Mouse (Mus musculus) R1 (cell line): ENCODE data around the gene Bfsp2.

Source experiments
- DNase-seq: peaks from one replicate; pipeline ENCODE4 v3.0.0-alpha.2; 2018; ENCODE audit warnings: low read depth, low spot score

The Bfsp2 gene

GRCm38 (mm10) chr9:103486262-103486661, 6.0 kb upstream of the Bfsp2 start:
- no peak for DNase-seq

- DNase-seq = no peak
These were observed 5.4 kb upstream of the Bfsp2 start for GRCm38 (mm10) chr9:103485606-103486005.

GRCm38 (mm10) chr9:103480603-103481220, 492 bp upstream of the Bfsp2 start:
- DNase-seq = no peak

GRCm38 (mm10) chr9:103475414-103475813, 4.8 kb downstream of the Bfsp2 start:
- no peak for DNase-seq

- DNase-seq = no peak
These were observed 6.1 kb downstream of the Bfsp2 start for GRCm38 (mm10) chr9:103473915-103474688.

GRCm38 (mm10) chr9:103471784-103472183, 8.4 kb downstream of the Bfsp2 start:
- DNase-seq = peak; percentile 25

- peak; percentile 37 for DNase-seq
These were observed 10.7 kb downstream of the Bfsp2 start for GRCm38 (mm10) chr9:103469516-103469915.

- DNase-seq = no peak
These were observed 11.3 kb downstream of the Bfsp2 start for GRCm38 (mm10) chr9:103468911-103469310.

- DNase-seq = no peak
These were observed 14.5 kb downstream of the Bfsp2 start for GRCm38 (mm10) chr9:103465711-103466220.

GRCm38 (mm10) chr9:103465293-103465692, 14.9 kb downstream of the Bfsp2 start:
- DNase-seq = no peak

- no peak for DNase-seq
These were observed 16.4 kb downstream of the Bfsp2 start for GRCm38 (mm10) chr9:103463833-103464232.

- DNase-seq = no peak
These were observed 20.4 kb downstream of the Bfsp2 start for GRCm38 (mm10) chr9:103459839-103460238.

- DNase-seq = no peak
These were observed 20.9 kb downstream of the Bfsp2 start for GRCm38 (mm10) chr9:103459307-103459706.

- DNase-seq = no peak
These were observed 30.6 kb downstream of the Bfsp2 start for GRCm38 (mm10) chr9:103449651-103450050.

- no peak for DNase-seq
These were observed 31.1 kb downstream of the Bfsp2 start for GRCm38 (mm10) chr9:103449092-103449491.

GRCm38 (mm10) chr9:103444656-103445055, 35.6 kb downstream of the Bfsp2 start:
- DNase-seq = peak; percentile 60

- DNase-seq = no peak
These were observed 36.4 kb downstream of the Bfsp2 start for GRCm38 (mm10) chr9:103443824-103444185.

- DNase-seq = no peak
These were observed 36.9 kb downstream of the Bfsp2 start for GRCm38 (mm10) chr9:103443121-103443823.

- no peak for DNase-seq
These were observed 39.6 kb downstream of the Bfsp2 start for GRCm38 (mm10) chr9:103440597-103440996.

GRCm38 (mm10) chr9:103437104-103437503, 43.1 kb downstream of the Bfsp2 start:
- no peak for DNase-seq

GRCm38 (mm10) chr9:103434116-103434515, 46.1 kb downstream of the Bfsp2 start:
- no peak for DNase-seq

GRCm38 (mm10) chr9:103432122-103432778, 48.0 kb downstream of the Bfsp2 start:
- no peak for DNase-seq
